Mouse (Mus musculus): Measurements from ENCODE around the gene Ddi1. TPM values are rescaled to one million over a fixed set of nuclear protein-coding genes. Genes with fewer than 3 reads are reported as not detected.

Gene Ddi1
- polyA plus RNA-seq (2012): not detected in 2 replicates

GRCm38 (mm10) chr9:6269796-6270280 lies at the start of gene Ddi1:
Gene Ddi1 (minus strand): TSS chr9:6269846.
- no peak for TF ChIP-seq GATA1 (IDR thresholded peaks at IDR 0.05; ENCODE audit: low read length)

DNA sequence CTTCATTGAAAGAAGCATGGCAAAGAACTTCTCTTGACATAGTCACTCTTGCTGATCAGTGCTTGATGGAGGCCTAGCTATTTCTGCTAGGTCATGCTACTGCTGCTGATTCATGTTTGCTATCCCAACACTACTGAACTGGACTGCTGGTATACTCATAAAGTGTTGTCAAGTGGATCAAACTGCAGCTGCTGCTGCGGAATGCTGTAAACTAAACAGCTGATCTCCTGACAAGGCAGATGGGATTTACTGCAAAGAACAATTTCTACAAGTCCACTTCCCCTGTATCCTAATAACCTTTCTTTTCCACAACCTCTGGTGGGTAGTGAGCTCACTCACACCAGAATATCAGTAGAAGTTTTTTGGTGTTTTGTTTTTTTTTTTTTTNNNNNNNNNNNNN lies 47.5 kb upstream of the Ddi1 start:
- no peak for TF ChIP-seq GATA1 (IDR thresholded peaks at IDR 0.05; ENCODE audit: low read length)

GRCm38 (mm10) chr9:6305847-6306246 lies 36.2 kb upstream of the Ddi1 start:
- no peak for TF ChIP-seq GATA1 (IDR thresholded peaks at IDR 0.05; ENCODE audit: low read length)

DNA sequence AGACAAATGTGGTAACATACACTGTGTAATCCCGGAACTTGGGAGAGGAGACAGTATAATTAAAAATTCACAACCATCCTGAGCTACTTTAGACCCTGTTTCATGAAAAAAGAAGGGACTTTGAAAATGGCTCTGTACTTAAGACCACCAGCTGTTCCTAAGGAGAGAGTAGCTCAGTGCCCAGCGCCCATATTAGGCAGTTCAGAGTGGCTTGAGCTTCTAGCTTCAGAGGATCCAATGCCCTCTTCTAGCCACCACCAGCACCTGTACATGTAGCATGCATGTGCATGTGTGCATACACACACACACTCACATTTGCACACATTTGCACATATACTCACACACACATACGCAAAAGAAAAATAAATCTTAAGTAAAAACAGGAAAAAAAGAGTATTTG lies 34.9 kb upstream of the Ddi1 start:
- TF ChIP-seq GATA1 (IDR thresholded peaks at IDR 0.05; ENCODE audit: low read length): no peak

DNA sequence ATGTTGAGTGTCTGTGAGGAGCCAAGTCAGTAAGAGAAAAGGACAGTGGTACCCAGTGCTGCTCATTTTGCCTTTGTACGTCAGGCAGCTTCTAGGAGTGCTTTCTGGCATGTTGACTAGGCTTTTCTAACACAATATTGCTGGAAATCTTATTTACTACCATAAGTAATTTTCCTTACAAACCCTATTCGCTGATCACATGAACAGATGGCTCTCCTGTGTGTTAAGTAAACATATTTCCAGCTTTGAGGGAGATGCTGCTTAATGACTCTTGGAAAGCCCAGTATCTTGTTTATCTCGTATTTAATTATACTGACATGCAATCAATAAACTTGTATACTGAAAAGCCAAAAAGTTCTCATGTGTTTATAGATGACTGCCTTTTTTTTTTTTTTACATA lies 32.4 kb upstream of the Ddi1 start:
- no peak for TF ChIP-seq GATA1 (IDR thresholded peaks at IDR 0.05; ENCODE audit: low read length)

DNA sequence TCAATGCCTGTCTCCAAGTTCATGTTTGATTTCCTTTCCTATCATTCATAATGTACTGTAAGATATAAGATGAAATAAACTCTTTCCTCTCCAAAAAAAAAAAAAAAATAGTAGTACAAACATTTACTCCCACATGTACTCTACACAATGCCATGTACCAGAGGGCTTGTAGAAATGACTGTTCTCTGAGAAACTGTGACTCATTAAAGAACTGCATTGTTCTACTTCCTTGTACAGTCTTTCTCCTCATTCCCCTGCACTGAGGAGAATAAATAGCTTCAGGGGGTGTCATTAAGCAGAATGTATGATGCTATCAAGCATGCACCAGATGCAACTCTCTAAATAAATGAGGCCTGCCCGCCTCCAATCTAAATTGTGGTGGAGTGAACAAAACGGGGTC lies 28.9 kb upstream of the Ddi1 start:
- no peak for TF ChIP-seq GATA1 (IDR thresholded peaks at IDR 0.05; ENCODE audit: low read length)

DNA sequence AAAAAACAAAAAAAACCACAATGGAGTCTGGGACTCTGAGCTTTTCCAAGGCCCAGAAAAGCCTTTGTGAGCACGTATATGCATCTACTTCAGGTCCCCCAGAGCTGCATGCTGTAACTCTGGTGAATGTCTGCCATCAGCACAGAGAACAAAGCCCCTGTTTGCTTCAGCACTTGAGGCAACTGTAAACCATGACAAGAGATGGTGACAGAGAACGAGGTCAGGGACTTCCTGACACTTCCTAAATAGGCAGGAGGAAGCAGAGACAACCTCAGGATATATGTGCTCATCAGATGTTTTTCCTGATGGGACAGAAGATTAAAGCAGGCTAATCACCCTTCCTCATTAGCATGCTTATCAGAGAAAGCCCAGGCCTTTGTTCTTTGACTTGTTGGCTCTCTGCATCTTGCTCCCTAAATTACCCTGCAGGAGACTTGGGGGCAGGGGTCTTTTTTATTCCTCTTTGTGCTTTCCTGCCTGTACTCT lies 19.6 kb upstream of the Ddi1 start:
- no peak for TF ChIP-seq GATA1 (IDR thresholded peaks at IDR 0.05; ENCODE audit: low read length)

- no peak for TF ChIP-seq GATA1 (IDR thresholded peaks at IDR 0.05; ENCODE audit: low read length)
Measured at GRCm38 (mm10) chr9:6286770-6287169, 17.1 kb upstream of the Ddi1 start.

DNA sequence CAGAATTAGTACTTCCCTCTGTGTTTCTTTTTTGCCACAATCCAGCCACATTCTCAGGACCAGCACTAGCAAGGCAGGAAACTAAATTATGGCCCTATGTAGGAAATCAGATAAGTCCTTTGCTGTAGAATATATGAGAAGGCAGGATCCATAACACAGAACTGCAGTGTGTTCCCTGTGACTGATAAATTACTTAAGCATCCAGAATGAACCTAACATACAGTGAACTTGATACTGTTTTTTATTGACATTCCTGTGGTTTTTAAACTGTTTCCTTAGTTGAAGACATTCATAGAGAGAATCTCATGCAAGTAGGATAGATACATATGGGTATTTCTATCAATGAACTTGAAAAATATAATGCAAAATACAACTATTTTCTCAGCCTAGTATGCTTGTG lies 7.9 kb upstream of the Ddi1 start:
- TF ChIP-seq GATA1 (IDR thresholded peaks at IDR 0.05; ENCODE audit: low read length): no peak

DNA sequence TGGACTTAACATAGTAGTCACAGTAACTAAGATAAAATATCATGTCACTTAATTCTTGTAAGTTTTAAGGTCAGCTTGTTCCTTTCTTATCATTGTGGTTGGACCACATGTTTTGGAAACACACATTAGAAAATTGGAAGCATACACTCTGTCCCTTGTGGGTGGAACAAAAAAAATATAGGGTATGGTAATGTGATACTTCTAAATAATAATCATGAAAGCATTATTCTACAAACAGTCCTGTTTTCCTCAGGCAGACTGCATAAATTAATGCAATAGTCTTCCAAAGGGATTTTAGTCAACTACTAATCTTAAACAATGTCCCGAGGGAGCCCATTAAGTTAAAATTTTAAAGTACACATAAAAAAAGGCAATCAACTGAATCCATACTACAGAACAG lies 6.7 kb upstream of the Ddi1 start:
- TF ChIP-seq GATA1 (IDR thresholded peaks at IDR 0.05; ENCODE audit: low read length): no peak

- TF ChIP-seq GATA1 (IDR thresholded peaks at IDR 0.05; ENCODE audit: low read length): no peak
Measured at GRCm38 (mm10) chr9:6264820-6265219, 4.8 kb downstream of the Ddi1 start.

DNA sequence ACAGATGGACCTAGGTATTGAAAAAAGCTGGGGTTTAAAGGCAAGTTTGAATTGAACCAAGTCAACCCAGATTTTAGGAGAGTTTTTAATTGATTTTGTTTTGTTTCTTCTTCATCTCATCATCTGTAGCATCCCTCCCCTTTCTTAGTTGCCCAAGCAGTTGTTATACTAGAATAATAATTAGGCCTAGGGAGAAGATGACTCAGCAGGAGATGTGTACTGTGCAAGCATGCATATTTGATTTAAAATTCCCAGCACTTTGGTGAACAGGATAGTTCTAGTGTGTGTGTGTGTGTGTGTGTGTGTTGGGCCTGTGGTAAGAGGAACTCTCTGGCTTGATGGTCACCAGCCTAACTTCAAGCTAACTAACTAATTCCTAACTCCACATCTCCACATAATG lies 12.6 kb downstream of the Ddi1 start:
- no peak for TF ChIP-seq GATA1 (IDR thresholded peaks at IDR 0.05; ENCODE audit: low read length)

DNA sequence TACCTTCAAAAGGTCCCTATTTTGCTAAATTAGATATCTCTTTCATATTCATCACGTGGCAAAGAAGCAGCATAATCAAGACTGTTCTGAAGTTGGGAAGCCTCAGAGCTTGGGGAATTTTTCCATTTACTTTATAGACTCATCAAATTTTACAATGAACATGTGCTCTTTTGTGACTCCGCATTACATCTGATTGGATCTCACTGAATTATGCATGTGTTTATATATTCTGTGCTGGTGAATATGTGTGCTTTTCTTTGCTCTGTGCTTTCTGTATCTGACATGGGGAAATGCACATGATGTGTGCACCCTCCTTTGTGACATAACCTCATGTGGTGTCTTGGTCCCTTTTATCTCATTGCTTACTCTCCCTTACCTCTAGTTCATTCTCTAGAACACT lies 17.7 kb downstream of the Ddi1 start:
- TF ChIP-seq GATA1 (IDR thresholded peaks at IDR 0.05; ENCODE audit: low read length): no peak

DNA sequence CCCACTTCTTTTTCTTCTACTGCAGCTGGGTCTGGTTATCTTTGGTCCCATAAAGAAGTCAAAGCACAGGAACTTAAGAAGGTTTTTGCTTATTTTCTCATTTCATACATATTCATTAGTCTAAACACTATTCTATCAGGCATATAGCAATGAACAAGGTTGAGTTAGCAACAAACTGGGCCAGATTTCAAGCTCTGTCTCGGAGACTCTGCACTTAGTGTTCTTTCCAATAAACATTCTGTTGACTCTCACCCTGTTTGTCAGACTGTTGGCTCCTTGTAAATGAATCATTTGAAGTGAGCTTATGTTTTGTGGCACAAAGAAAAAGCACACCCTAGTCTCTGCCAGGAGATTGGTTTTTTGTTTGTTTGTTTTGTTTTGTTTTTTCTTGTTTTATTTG lies 19.3 kb downstream of the Ddi1 start:
- no peak for TF ChIP-seq GATA1 (IDR thresholded peaks at IDR 0.05; ENCODE audit: low read length)

- TF ChIP-seq GATA1 (IDR thresholded peaks at IDR 0.05; ENCODE audit: low read length): no peak
Measured at GRCm38 (mm10) chr9:6217505-6217904, 52.1 kb downstream of the Ddi1 start.

DNA sequence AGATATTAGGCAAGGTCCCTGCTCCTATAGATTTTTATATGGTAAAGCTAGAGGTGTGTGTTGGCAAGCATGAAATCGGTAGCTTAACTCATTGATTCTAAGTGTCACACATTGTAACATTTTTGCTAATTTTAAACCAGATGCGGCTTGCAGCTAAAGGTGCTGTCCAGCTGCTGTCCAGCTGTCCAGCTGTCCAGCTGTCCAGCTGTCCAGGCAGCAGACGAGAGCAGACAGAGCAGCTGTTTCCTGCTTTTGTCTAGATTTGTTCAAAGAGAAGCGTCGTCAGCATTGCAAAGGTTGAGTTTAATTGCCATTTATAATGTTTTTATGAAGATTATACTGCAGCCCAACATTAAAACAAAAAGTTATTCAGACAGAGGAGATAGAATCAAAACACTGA lies 56.8 kb downstream of the Ddi1 start:
- TF ChIP-seq GATA1 (IDR thresholded peaks at IDR 0.05; ENCODE audit: low read length): no peak

Other genes starting within 250 kb of the Ddi1 start
- gene Pdgfd, start 101.3 kb downstream of the Ddi1 start, polyA plus RNA-seq (2012): not detected in 2 replicates

All from G1E-ER4 (cell line).